Mouse (Mus musculus) cerebellum, postnatal 25 days (tissue): ENCODE results near the gene Car3.
A peak's percentile ranks its signal among the peaks of the same experiment; 100 is the strongest.

Experiments
- DNase-seq, 2 experiments: peaks; one replicate each; pipeline ENCODE4 v3.0.0; 2021; ENCODE audit warnings: mixed read lengths in 2 of 2

Car3 gene

GRCm38 (mm10) chr3:14876325-14876918, 13.1 kb downstream of the Car3 start:
- no peak for DNase-seq

DNA sequence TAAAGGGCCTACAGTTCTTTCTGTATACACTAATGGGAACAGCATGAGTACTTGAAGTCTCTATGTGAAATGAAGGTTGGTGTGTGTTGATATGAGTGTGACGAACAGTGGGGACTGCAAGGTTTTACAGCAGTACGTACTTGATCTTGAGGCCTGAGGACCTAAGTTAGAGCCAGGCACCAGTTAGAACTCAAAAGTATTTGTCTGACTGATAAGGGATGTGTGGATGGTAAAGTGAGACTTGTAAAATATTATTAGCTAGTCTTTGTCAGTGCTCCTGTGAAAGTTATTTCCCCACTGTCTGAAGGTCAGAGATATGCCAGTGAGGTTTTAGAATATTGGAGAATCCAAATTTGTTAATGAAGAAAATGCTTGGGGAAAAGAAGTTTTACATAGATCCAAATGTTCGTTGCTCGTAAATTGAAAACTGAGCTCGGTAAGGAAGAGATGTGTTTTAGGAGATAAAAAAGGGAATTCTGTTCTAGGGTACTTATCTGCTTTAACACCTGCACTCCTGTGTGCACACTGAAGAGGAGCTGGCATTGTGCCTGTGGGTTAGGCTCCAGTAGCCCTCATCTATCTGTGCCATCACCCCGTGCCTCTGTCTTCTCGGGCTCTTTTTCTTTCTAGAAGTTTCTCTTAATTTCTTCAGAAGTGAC, 14.1 kb downstream of the Car3 start:
- no peak for DNase-seq

- DNase-seq, result no peak
These were observed 15.5 kb downstream of the Car3 start for GRCm38 (mm10) chr3:14878749-14879223.

- no peak for DNase-seq
These were observed 16.0 kb downstream of the Car3 start for GRCm38 (mm10) chr3:14879293-14879692.

DNA sequence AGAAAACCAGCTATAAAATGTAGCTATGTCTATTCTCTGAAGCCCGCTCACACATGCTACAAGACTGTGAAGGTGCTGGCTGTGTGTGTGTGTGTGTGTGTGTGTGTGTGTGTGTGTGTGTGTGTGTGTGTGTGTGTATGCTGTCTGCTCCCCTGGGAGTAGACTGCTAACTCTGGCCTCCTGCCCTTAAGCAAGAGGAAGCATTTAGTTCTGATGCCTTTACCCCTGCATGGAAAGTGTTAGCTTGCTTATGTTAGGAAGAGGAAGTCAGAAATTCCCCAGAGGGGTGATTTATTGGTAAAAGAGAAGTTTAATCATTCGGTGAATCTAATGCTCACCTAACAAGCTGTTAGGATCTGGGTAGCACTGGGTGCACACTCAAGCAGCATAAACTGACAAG, 17.0 kb downstream of the Car3 start:
- DNase-seq, result no peak

DNA sequence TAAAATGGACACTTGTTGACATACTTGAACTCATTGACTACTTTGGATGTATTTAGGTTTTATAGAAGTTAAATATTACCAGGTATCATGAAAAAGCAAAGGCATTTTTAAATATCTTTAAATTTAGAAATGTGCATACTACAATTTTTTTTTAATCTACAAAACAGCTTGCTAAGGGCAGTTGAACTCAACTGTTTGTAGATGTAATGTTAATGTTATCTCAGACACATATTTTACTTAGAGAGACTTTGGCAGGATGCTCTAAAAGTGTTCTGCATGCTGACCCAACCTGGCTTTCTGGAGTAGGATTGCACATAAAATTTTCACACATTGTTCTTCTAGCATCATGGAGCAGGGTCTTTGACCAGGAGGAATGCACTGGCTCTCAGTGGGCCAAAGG, 18.7 kb downstream of the Car3 start:
- no peak for DNase-seq

DNA sequence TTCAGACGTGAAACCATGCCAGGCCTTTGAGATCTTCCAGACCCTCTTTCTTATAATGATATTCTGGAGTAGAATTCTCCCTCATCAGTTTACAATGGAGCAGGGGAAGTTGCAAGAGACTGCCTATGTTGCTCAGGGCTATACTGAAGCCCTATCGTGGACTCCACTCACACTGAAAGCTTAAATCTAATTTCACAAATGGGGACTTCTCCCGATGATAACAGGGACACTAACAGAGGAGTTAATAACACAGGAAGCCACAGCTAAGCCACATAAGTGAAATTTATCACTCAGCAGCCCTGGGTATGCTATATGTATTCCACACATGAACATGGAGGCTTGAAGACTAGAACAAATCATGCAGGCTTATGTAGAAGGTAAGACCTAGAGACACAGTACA, 19.4 kb downstream of the Car3 start:
- no peak for DNase-seq

GRCm38 (mm10) chr3:14884826-14885225, 21.5 kb downstream of the Car3 start:
- no peak for DNase-seq

GRCm38 (mm10) chr3:14886102-14887098, 23.1 kb downstream of the Car3 start, which contains the start of gene Car2:
Gene Car2 (plus strand): TSS chr3:14886273.
- peak; percentile 76 to 83 for DNase-seq

DNA sequence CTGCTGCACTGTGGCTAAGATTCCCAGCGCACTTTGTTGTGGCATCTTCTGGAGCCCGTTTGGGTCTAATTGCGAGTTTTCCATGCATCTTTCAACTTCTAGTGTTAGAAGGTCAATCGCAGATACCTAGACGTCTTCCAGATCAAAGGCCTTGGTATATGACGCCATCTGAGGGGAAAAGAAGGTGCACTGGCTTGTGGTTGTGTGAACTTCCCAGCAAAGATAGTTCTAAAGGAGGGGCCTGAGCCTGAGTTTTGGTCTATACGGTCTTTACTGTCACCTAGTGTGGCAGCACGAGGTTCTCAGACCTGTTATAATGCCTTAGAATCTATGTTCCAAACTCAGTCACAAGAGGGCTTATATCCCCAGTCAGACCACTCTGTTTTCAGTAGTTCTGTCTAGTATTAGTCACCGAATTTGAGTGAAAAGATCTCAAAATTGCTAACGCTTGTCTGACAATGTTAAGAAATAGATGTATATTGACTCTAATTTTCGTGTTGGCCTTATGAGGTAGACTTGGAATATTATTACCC, 23.9 kb downstream of the Car3 start:
- no peak for DNase-seq

DNA sequence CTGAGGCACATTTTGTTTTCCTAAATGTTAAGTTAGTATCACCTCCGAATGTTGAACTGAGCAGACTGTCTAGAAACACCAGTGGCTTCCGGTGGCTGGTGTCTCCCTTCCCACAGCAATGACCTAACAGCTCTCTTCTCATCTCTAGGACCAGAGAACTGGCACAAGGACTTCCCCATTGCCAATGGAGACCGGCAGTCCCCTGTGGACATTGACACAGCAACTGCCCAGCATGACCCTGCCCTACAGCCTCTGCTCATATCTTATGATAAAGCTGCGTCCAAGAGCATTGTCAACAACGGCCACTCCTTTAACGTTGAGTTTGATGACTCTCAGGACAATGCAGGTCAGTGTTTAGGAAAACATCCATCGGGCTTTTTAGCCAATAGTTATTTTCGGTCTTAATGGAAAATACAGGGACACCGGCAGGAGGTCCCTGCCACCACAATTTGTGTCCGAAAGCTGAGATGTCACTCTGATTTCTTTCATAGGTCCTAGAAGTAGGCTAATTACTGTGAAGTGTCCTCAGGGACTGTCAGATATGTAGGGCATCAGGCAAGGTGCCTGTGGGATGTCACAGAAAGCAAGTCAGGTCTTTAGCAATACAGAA, 24.5 kb downstream of the Car3 start:
- peak in 1 of 2 experiments; percentile 21 for DNase-seq

- no peak for DNase-seq
These were observed 25.2 kb downstream of the Car3 start for GRCm38 (mm10) chr3:14888549-14888948.

DNA sequence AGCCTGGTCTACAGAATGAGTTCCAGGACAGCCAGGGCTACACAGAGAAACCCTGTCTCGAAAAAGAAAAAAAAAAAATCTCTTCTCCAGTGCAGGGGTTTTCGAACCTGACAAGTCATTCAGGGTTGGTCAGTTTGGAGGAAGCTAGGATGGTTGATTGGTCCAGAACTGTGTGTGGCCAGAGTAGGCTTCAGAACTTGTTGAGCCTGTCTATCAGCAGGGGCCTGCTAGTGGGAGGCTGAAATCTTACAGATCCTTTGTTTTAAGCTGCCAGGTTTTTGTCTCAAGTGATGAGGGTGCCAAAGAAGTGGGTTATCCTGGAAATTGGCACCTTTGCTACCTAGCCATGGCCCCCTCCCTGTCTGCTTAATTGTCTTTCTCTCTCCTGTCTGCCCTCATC, 25.8 kb downstream of the Car3 start:
- DNase-seq, result no peak

- no peak for DNase-seq
These were observed 26.6 kb downstream of the Car3 start for GRCm38 (mm10) chr3:14889716-14890409.

GRCm38 (mm10) chr3:14892991-14893390, 29.7 kb downstream of the Car3 start:
- DNase-seq, result no peak

DNA sequence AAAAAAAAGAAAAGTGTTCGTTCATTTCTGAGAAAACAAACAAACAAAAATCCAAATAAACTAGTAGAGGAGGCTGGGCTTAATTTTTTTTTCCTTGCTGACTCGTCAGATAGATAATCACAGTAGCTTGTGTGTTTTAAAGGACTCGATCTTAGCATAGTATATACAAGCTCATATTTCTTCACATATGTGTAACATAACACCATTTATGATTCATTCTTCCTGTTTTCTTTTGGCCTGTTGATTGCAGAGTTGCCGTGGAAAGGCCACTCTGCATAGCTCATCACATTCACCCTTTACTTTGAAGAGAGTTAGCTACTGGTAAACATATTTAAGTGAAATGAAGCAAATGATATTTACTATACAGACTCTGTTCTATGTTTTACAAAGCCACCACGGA, 30.4 kb downstream of the Car3 start:
- no peak for DNase-seq

DNA sequence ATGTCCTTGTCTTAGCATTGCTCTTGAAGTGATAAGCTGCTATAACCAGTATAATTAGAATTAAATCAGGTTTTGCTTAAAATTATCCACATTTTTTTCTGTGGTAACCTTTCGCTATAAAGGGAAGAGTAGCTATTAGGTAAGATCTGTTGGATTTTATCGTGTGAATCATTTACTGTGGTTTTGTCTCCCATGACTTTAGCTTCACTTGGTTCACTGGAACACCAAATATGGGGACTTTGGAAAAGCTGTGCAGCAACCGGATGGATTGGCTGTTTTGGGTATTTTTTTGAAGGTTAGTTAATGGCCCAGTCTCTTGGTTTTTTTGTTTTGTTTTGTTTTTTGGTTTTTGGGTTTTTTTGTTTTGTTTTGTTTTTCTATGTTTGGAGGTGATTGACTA, 32.0 kb downstream of the Car3 start:
- no peak for DNase-seq

GRCm38 (mm10) chr3:14897770-14898169, 34.5 kb downstream of the Car3 start:
- no peak for DNase-seq

DNA sequence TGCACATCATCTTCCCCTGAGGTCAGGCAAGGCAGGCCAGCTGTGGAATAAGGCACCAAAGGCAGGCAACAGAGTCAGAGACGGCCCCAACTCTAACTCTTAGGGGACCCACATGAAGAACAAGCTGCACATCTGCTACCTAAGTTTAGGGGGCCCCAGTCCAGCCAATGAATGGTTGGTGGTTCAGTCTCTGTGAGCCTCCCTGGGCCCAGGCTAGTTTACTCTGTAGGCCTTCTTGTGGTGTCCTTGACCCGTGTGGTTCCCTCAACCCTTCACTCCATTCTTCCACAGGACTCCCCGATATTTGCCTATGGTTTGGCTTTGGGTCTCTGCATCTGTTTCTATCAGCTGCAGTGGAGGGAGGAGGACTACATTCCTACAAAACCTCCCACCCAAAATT, 40.1 kb downstream of the Car3 start:
- DNase-seq, result no peak

DNA sequence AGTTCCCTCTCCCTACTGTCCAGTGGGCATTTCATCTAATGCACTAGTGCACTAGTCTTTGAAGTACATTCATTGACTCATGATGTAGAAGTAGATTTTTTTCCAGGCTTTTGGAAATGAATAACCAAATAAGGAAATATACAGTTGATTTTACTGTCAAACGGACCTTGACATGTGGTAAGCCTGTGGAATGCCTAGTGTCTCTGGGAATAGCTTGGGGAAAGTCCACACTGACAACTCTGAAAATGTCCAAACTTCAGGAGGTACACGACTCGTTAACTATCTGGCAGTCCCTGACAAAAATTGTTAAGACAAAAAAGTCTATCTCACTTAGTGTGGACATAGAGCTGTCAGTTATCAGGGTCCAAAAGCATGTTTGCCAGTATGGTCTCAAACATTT, 40.9 kb downstream of the Car3 start:
- DNase-seq, result no peak

GRCm38 (mm10) chr3:14907271-14907670, 44.0 kb downstream of the Car3 start:
- DNase-seq, result no peak

DNA sequence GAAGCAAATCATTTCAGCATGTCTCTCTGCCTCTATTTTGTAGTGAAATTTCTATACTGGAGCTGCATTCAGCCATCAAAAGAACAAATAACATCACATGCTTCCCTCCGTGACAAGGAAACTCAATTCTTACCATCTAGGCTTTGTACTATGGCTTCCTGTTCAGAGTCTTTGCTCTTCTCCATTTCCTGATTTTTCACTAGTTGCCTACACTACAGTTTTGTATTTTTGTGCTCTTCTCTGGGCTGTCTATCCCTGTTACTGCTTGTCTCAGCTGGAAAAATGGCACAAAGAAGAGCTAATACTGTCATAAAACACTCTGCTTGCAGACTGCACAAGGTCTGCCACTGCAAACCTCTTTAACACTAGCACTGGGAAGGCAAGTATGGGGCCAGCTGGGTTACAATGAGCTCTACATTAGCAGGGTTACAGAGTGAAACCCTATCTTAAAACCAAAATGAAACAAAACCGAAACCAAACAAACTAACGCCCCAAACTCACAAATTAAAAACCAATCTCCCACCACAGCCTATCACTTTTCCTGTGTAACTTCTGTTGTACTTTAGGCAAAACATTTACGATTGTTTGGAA, 48.8 kb downstream of the Car3 start:
- DNase-seq, result no peak
